Mouse (Mus musculus) liver, adult 2 months (tissue): Measurements from ENCODE around the gene Cux1. TPM values are rescaled to one million over a fixed set of nuclear protein-coding genes. Genes with fewer than 3 reads are reported as not detected.

ENCODE experiments used
- DNase-seq: peaks from one replicate; pipeline ENCODE4 v3.0.0-alpha.2; 2011; ENCODE audit warnings: low read depth, low spot score; ENCODE audit errors: extremely low read depth
- H3K27ac ChIP-seq: fragments of 200-500 bp; replicated peaks from 2 replicates; pipeline ENCODE4 v1.5.1; 2012; ENCODE audit warnings: low read depth, mild to moderate bottlenecking, control low read depth, inconsistent platforms, low read length; ENCODE audit not compliant: insufficient read depth
- H3K27me3 ChIP-seq: fragments of 200-500 bp; 2 replicates; pipeline ENCODE4 v1.6.1; 2012; ENCODE audit warnings: mild to moderate bottlenecking, moderate library complexity, low read length, inconsistent platforms; ENCODE audit not compliant: control insufficient read depth, insufficient read depth
- H3K36me3 ChIP-seq: fragments of 200-500 bp; 2 replicates; pipeline ENCODE4 v1.6.1; 2012; ENCODE audit warnings: low read length, inconsistent platforms; ENCODE audit not compliant: control insufficient read depth, insufficient read depth
- H3K4me1 ChIP-seq: fragments of 200-500 bp; 2 replicates; pipeline ENCODE4 v1.6.1; 2011; ENCODE audit warnings: low read length; ENCODE audit not compliant: control insufficient read depth, insufficient read depth
- H3K4me3 ChIP-seq: fragments of 200-500 bp; 2 replicates; pipeline ENCODE4 v1.5.1; 2011; ENCODE audit warnings: low read depth, mild to moderate bottlenecking, control low read depth, low read length, moderate library complexity; ENCODE audit not compliant: insufficient read depth
- H3K79me2 ChIP-seq: fragments of 200-500 bp; 2 replicates; pipeline ENCODE4 v1.6.1; 2012; ENCODE audit warnings: inconsistent platforms, mild to moderate bottlenecking, low read length, moderate library complexity; ENCODE audit not compliant: control insufficient read depth, insufficient read depth
- H3K9ac ChIP-seq: fragments of 200-500 bp; 2 replicates; pipeline ENCODE4 v1.6.1; 2012; ENCODE audit warnings: low read depth, mild to moderate bottlenecking, control low read depth, inconsistent platforms, low read length
- CTCF ChIP-seq: fragments of 200-500 bp; IDR thresholded peaks from 2 replicates; pipeline ENCODE4 v1.5.1; 2011; ENCODE audit warnings: low read depth, low read length, control low read depth
- POLR2A ChIP-seq: fragments of 200-500 bp; IDR thresholded peaks from 2 replicates; pipeline ENCODE4 v1.6.1; 2011; ENCODE audit warnings: low read length, control low read depth; ENCODE audit not compliant: insufficient read depth; ENCODE audit errors: extremely low read depth
- WGBS: fragments of 180-500 bp; shearing (Covaris S2); methylation state at CpG from one replicate; pipeline ENCODE4 v1.1.7; 2018; 5-methylcytosine and 5-hydroxymethylcytosine counted together
- polyA plus RNA-seq: library from polyadenylated mRNA; depleted of rRNA; stranded (reverse); fragments of >200 nt; gene quantifications from 2 replicates; pipeline ENCODE4 v1.2.3, GENCODE M21; 2012
- total RNA-seq: library from RNA; depleted of rRNA; stranded (reverse); fragments of >200 nt; gene quantifications from 2 replicates; pipeline ENCODE4 v1.2.3, GENCODE M21; 2014

Gene Cux1
- total and polyA plus RNA-seq, 2 experiments = 11.6 to 12.6 TPM

- Histone ChIP-seq H3K27me3 (no peaks in the 10 kb centered on the region), H3K9ac (peak overlapping the region; percentile 80), H3K79me2 (no peaks in the 10 kb centered on the region; the same call in 1 of the 2 replicates), H3K4me3 (peak overlapping the region; percentile 76), H3K36me3 (no peaks in the 10 kb centered on the region), H3K4me1 (peaks cover 14% of the 10 kb centered on the region), H3K27ac (peak overlapping the region; percentile 50)
- DNase-seq = peak; percentile 24
- TF ChIP-seq CTCF (no peak), POLR2A (no peak)
- WGBS = 1% methylated on average over 59 of the region's 67 CpGs
Observed at GRCm38 (mm10) chr5:136243851-136244761, 323.2 kb downstream of the Cux1 start.

GRCm38 (mm10) chr5:136241161-136241560 lies 326.1 kb downstream of the Cux1 start:
- TF ChIP-seq CTCF (no peak), POLR2A (no peak)
- Histone ChIP-seq H3K9ac (no peak overlapping the region), H3K27me3 (no peaks in the 10 kb centered on the region), H3K79me2 (no peaks in the 10 kb centered on the region; the same call in 1 of the 2 replicates), H3K27ac (no peak overlapping the region), H3K4me1 (peaks cover 15% of the 10 kb centered on the region), H3K36me3 (no peaks in the 10 kb centered on the region), H3K4me3 (no peak overlapping the region)
- 92% methylated on average over 6 of the region's 6 CpGs for WGBS
- no peak for DNase-seq

GRCm38 (mm10) chr5:136240381-136240780 lies 326.9 kb downstream of the Cux1 start:
- no peak for DNase-seq
- WGBS = 81% methylated on average over 1 of the region's 1 CpGs
- TF ChIP-seq POLR2A (no peak), CTCF (no peak)
- H3K27me3 ChIP-seq = no peaks in the 10 kb centered on the region
- H3K79me2 ChIP-seq = no peaks in the 10 kb centered on the region; the same call in 1 of the 2 replicates
- H3K36me3 ChIP-seq = no peaks in the 10 kb centered on the region
- H3K27ac ChIP-seq = no peak overlapping the region
- no peak overlapping the region for H3K4me3 ChIP-seq
- no peak overlapping the region for H3K9ac ChIP-seq
- peaks cover 9% of the 10 kb centered on the region for H3K4me1 ChIP-seq

GRCm38 (mm10) chr5:136237607-136238006 lies 329.7 kb downstream of the Cux1 start:
- no peak for DNase-seq
- Histone ChIP-seq H3K9ac (peak overlapping the region; percentile 6; the same call in 1 of the 2 replicates), H3K4me3 (no peak overlapping the region; the same call in 1 of the 2 replicates), H3K36me3 (no peaks in the 10 kb centered on the region), H3K27ac (no peak overlapping the region), H3K79me2 (no peaks in the 10 kb centered on the region), H3K4me1 (peaks cover 5% of the 10 kb centered on the region; the same call in 1 of the 2 replicates), H3K27me3 (no peaks in the 10 kb centered on the region)
- WGBS = 4% methylated on average over 19 of the region's 19 CpGs
- TF ChIP-seq POLR2A (no peak), CTCF (no peak)

GRCm38 (mm10) chr5:136236611-136237010 lies 330.7 kb downstream of the Cux1 start:
- TF ChIP-seq POLR2A = no peak
- no peak for TF ChIP-seq CTCF
- Histone ChIP-seq H3K9ac (no peak overlapping the region), H3K79me2 (no peaks in the 10 kb centered on the region), H3K36me3 (no peaks in the 10 kb centered on the region), H3K27me3 (no peaks in the 10 kb centered on the region), H3K4me3 (no peak overlapping the region), H3K4me1 (peaks cover 5% of the 10 kb centered on the region; the same call in 1 of the 2 replicates), H3K27ac (no peak overlapping the region)
- 77% methylated on average over 5 of the region's 5 CpGs for WGBS
- DNase-seq = no peak
